Mouse (Mus musculus) stomach, postnatal 0 days (tissue): ENCODE data around the gene Fam189a1.

Source experiments
- CTCF ChIP-seq: IDR thresholded peaks from 2 replicates; pipeline ENCODE4 v1.5.1; 2016; ENCODE audit warnings: antibody characterized with exemption, low read depth, mild to moderate bottlenecking, moderate library complexity
- EP300 ChIP-seq: optimal IDR thresholded peaks from 2 replicates; pipeline ENCODE3; 2016; ENCODE audit warnings: antibody characterized with exemption

DNA sequence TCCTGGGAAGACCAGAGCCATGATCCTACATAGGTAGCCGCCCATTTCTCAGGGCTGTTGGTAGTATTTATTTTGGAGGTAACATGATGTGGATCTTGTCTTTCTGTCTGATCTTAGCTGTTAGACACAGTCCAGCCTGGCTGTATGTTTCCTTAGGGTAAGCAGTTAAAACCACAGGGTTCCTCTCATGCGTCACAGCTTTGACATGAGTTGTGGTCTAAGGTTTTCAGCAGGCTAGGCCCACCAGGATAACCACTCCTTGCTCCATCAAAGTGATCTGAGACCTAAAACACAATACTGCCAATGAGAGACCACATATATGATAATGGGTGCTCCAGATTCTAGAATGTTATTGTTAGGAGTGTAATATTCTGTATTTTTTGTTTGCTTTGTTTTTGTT lies 168.4 kb downstream of the Fam189a1 start:
- TF ChIP-seq CTCF: no peak
- TF ChIP-seq EP300: no peak
